Mouse (Mus musculus) ES-Bruce4 (cell line): ENCODE results near the gene Cbarp.

Experiments
- CTCF ChIP-seq: IDR thresholded peaks from one replicate; pipeline ENCODE4 v1.8.1; 2011; ENCODE audit warnings: low read depth, low read length
- EP300 ChIP-seq: IDR thresholded peaks from 2 replicates; pipeline ENCODE4 v1.6.1; 2011; ENCODE audit warnings: low read depth, low read length; ENCODE audit not compliant: insufficient read depth
- POLR2A ChIP-seq: IDR thresholded peaks from one replicate; pipeline ENCODE4 v1.8.1; 2011; ENCODE audit warnings: low read length; ENCODE audit not compliant: insufficient read depth

- TF ChIP-seq CTCF, result no peak
- no peak for TF ChIP-seq EP300
- no peak for TF ChIP-seq POLR2A
Measured at GRCm38 (mm10) chr10:80127920-80128319, 12.7 kb downstream of the Cbarp start.
